Mouse (Mus musculus): ENCODE measurements at regions not wholly inside any gene's neighbourhood (a gene's known extent, or its start where the extent isn't known, plus 50 kb on each side); places are given as distances from the start of the nearest gene placed in this dataset.

DNA sequence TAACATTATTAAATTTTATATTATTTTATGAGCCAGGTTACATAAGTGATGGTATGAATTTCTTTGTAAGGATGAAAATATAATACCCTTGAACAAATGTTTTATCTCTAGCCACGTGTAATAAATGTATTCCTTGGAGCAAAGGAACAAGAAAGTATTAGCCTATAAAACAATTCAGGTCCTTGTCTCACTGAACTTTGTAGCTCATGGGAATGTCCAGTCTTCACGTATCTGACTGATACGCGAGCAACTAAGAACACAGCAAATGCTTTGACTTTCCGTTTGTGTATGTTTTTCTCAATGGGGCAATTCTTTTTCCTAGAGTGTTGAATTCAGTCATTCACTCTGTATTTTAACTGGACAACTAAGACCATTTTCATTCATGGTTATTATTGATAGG is 216.9 kb upstream of the Mettl25 start:
- 90% methylated on average over 5 of the region's 5 CpGs for WGBS

GRCm38 (mm10) chr10:106038497-106038896 is 197.3 kb upstream of the Mettl25 start:
- Histone ChIP-seq H3K4me2 (no peak overlapping the region), H3K27me3 (ENCODE audit: control insufficient read depth, insufficient read depth, low read length) (no peaks in the 10 kb centered on the region), H3K9ac (ENCODE audit: low read length) (no peak overlapping the region), H3K9me3 (ENCODE audit: control insufficient read depth, low read length) (no peaks in the 10 kb centered on the region), H3K4me1 (ENCODE audit: control insufficient read depth, insufficient read depth, low read length) (no peaks in the 10 kb centered on the region), H3K4me3 (ENCODE audit: low read depth, low read length) (no peak overlapping the region), H3K36me3 (ENCODE audit: control insufficient read depth, insufficient read depth, low read length) (no peaks in the 10 kb centered on the region), H3K27ac (ENCODE audit: low read depth, low read length) (no peak overlapping the region)
- WGBS, result 84% methylated on average over 1 of the region's 1 CpGs
- no peak for ATAC-seq (ENCODE audit: low FRiP score)
- DNase-seq (ENCODE audit: low spot score, missing footprints), result no peak

More for the DNA sequence above, 216.9 kb upstream of the Mettl25 start:
- Histone ChIP-seq H3K27me3 (ENCODE audit: control insufficient read depth, insufficient read depth, low read length) (no peaks in the 10 kb centered on the region), H3K9ac (ENCODE audit: low read length) (no peak overlapping the region), H3K9me3 (ENCODE audit: control insufficient read depth, low read length) (no peaks in the 10 kb centered on the region), H3K4me1 (ENCODE audit: control insufficient read depth, insufficient read depth, low read length) (no peaks in the 10 kb centered on the region), H3K36me3 (ENCODE audit: control insufficient read depth, insufficient read depth, low read length) (no peaks in the 10 kb centered on the region), H3K4me3 (ENCODE audit: low read depth, low read length) (no peak overlapping the region), H3K4me2 (no peak overlapping the region), H3K27ac (ENCODE audit: low read depth, low read length) (no peak overlapping the region)
- DNase-seq (ENCODE audit: low spot score, missing footprints) (no peak), ATAC-seq (ENCODE audit: low FRiP score) (no peak)

DNA sequence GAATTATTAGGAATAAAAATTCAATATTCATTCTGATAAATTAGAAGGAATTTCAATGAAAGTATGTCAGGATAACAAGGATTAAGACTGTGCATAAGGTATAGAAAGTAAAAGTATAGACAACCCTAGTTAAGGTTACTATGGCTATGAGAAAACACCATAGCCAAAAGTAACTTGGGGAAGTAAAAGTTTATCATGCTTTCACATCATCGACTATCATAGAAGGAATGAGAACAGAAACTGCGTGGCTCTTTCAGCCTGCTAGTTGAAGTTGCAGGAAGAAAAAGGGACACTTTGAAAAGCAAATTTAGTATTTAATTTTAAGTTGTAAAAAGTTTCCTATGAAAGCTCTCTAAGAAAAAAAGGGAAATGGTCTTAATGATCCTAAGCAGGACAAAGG is 196.9 kb upstream of the Mettl25 start:
- DNase-seq (ENCODE audit: low spot score, missing footprints) (no peak), ATAC-seq (ENCODE audit: low FRiP score) (no peak)
- Histone ChIP-seq H3K9ac (ENCODE audit: low read length) (no peak overlapping the region), H3K27me3 (ENCODE audit: control insufficient read depth, insufficient read depth, low read length) (no peaks in the 10 kb centered on the region), H3K4me2 (no peak overlapping the region), H3K4me3 (ENCODE audit: low read depth, low read length) (no peak overlapping the region), H3K9me3 (ENCODE audit: control insufficient read depth, low read length) (no peaks in the 10 kb centered on the region), H3K27ac (ENCODE audit: low read depth, low read length) (no peak overlapping the region), H3K36me3 (ENCODE audit: control insufficient read depth, insufficient read depth, low read length) (no peaks in the 10 kb centered on the region), H3K4me1 (ENCODE audit: control insufficient read depth, insufficient read depth, low read length) (no peaks in the 10 kb centered on the region)
- WGBS, result 89% methylated on average over 2 of the region's 2 CpGs

DNA sequence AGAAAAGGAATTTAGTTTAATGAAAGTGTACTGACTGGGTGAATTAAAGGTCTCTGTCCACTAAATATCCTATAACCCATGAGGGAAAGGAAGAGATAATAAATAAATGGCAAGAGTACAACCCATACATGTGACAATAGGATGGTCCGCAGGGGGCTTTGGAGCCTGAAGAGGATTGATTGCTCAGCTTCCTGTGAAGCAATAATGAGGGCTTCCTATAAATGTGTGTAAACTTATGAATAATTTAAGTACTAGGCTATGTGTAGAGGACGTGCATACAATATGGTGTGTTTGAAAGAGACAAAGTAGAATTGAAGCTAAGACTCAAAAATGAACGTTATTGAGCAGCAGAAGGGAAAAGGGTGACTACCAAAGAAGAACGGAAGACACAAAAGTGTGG is 192.2 kb upstream of the Mettl25 start:
- no peak for ATAC-seq (ENCODE audit: low FRiP score)
- 85% methylated on average over 4 of the region's 4 CpGs for WGBS
- H3K9ac ChIP-seq (ENCODE audit: low read length), result no peak overlapping the region

GRCm38 (mm10) chr10:106024648-106025047 is 183.5 kb upstream of the Mettl25 start:
- Histone ChIP-seq H3K9ac (ENCODE audit: low read length) (no peak overlapping the region), H3K4me2 (no peak overlapping the region), H3K4me1 (ENCODE audit: control insufficient read depth, insufficient read depth, low read length) (no peaks in the 10 kb centered on the region), H3K27me3 (ENCODE audit: control insufficient read depth, insufficient read depth, low read length) (no peaks in the 10 kb centered on the region), H3K27ac (ENCODE audit: low read depth, low read length) (no peak overlapping the region), H3K9me3 (ENCODE audit: control insufficient read depth, low read length) (no peaks in the 10 kb centered on the region), H3K4me3 (ENCODE audit: low read depth, low read length) (no peak overlapping the region), H3K36me3 (ENCODE audit: control insufficient read depth, insufficient read depth, low read length) (no peaks in the 10 kb centered on the region)
- WGBS, result 78% methylated on average over 1 of the region's 1 CpGs
- no peak for ATAC-seq (ENCODE audit: low FRiP score)
- no peak for DNase-seq (ENCODE audit: low spot score, missing footprints)

More for the DNA sequence above, 192.2 kb upstream of the Mettl25 start:
- Histone ChIP-seq H3K36me3 (ENCODE audit: control insufficient read depth, insufficient read depth, low read length) (no peaks in the 10 kb centered on the region), H3K9me3 (ENCODE audit: control insufficient read depth, low read length) (no peaks in the 10 kb centered on the region), H3K4me2 (no peak overlapping the region), H3K4me1 (ENCODE audit: control insufficient read depth, insufficient read depth, low read length) (no peaks in the 10 kb centered on the region), H3K27me3 (ENCODE audit: control insufficient read depth, insufficient read depth, low read length) (no peaks in the 10 kb centered on the region), H3K27ac (ENCODE audit: low read depth, low read length) (no peak overlapping the region), H3K4me3 (ENCODE audit: low read depth, low read length) (no peak overlapping the region)
- no peak for DNase-seq (ENCODE audit: low spot score, missing footprints)

- Histone ChIP-seq H3K9me3 (ENCODE audit: control insufficient read depth, low read length) (no peaks in the 10 kb centered on the region), H3K27ac (ENCODE audit: low read depth, low read length) (no peak overlapping the region), H3K4me1 (ENCODE audit: control insufficient read depth, insufficient read depth, low read length) (no peaks in the 10 kb centered on the region), H3K4me2 (no peak overlapping the region), H3K36me3 (ENCODE audit: control insufficient read depth, insufficient read depth, low read length) (no peaks in the 10 kb centered on the region), H3K27me3 (ENCODE audit: control insufficient read depth, insufficient read depth, low read length) (no peaks in the 10 kb centered on the region), H3K4me3 (ENCODE audit: low read depth, low read length) (no peak overlapping the region), H3K9ac (ENCODE audit: low read length) (no peak overlapping the region)
- WGBS, result 61% methylated on average over 9 of the region's 9 CpGs
- ATAC-seq (ENCODE audit: low FRiP score), result no peak
- no peak for DNase-seq (ENCODE audit: low spot score, missing footprints)
Observed at GRCm38 (mm10) chr10:106023639-106024215, 182.5 kb upstream of the Mettl25 start.

- Histone ChIP-seq H3K9me3 (ENCODE audit: control insufficient read depth, low read length) (no peaks in the 10 kb centered on the region), H3K4me2 (no peak overlapping the region), H3K27me3 (ENCODE audit: control insufficient read depth, insufficient read depth, low read length) (no peaks in the 10 kb centered on the region), H3K27ac (ENCODE audit: low read depth, low read length) (no peak overlapping the region), H3K9ac (ENCODE audit: low read length) (no peak overlapping the region), H3K4me3 (ENCODE audit: low read depth, low read length) (no peak overlapping the region), H3K4me1 (ENCODE audit: control insufficient read depth, insufficient read depth, low read length) (no peaks in the 10 kb centered on the region), H3K36me3 (ENCODE audit: control insufficient read depth, insufficient read depth, low read length) (no peaks in the 10 kb centered on the region)
- ATAC-seq (ENCODE audit: low FRiP score) (no peak), DNase-seq (ENCODE audit: low spot score, missing footprints) (no peak)
- 82% methylated on average over 1 of the region's 1 CpGs for WGBS
Observed at GRCm38 (mm10) chr10:106015965-106016364, 174.8 kb upstream of the Mettl25 start.

DNA sequence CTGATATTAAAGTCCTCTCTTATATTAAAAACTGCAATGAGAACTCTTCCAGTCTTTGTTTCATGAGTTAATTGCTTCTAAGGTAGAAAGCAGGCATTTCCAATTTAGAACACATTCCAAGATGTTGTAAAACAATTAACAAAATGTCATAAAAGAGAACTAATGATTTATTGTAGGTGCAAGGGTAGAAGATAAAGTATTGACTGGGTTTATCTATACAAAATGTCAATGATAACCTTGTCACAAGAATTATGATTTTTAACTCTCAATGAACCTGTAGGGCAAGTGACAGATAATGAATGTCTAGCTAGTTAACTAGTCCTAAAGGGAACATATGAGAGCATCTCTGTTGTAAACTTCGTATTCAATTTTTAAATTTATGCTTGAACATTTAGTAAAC is 174.3 kb upstream of the Mettl25 start:
- ATAC-seq (ENCODE audit: low FRiP score) (no peak), DNase-seq (ENCODE audit: low spot score, missing footprints) (no peak)
- Histone ChIP-seq H3K27ac (ENCODE audit: low read depth, low read length) (no peak overlapping the region), H3K4me3 (ENCODE audit: low read depth, low read length) (no peak overlapping the region), H3K4me2 (no peak overlapping the region), H3K4me1 (ENCODE audit: control insufficient read depth, insufficient read depth, low read length) (no peaks in the 10 kb centered on the region), H3K36me3 (ENCODE audit: control insufficient read depth, insufficient read depth, low read length) (no peaks in the 10 kb centered on the region), H3K9ac (ENCODE audit: low read length) (no peak overlapping the region), H3K9me3 (ENCODE audit: control insufficient read depth, low read length) (no peaks in the 10 kb centered on the region), H3K27me3 (ENCODE audit: control insufficient read depth, insufficient read depth, low read length) (no peaks in the 10 kb centered on the region)
- WGBS, result 66% methylated on average over 1 of the region's 1 CpGs

GRCm38 (mm10) chr10:106010131-106010530 is 169.0 kb upstream of the Mettl25 start:
- Histone ChIP-seq H3K27me3 (ENCODE audit: control insufficient read depth, insufficient read depth, low read length) (no peaks in the 10 kb centered on the region), H3K4me2 (no peak overlapping the region), H3K4me3 (ENCODE audit: low read depth, low read length) (no peak overlapping the region), H3K36me3 (ENCODE audit: control insufficient read depth, insufficient read depth, low read length) (no peaks in the 10 kb centered on the region), H3K4me1 (ENCODE audit: control insufficient read depth, insufficient read depth, low read length) (no peaks in the 10 kb centered on the region), H3K9ac (ENCODE audit: low read length) (no peak overlapping the region), H3K9me3 (ENCODE audit: control insufficient read depth, low read length) (no peaks in the 10 kb centered on the region), H3K27ac (ENCODE audit: low read depth, low read length) (no peak overlapping the region)
- no peak for DNase-seq (ENCODE audit: low spot score, missing footprints)
- WGBS, result 69% methylated on average over 2 of the region's 2 CpGs
- no peak for ATAC-seq (ENCODE audit: low FRiP score)

DNA sequence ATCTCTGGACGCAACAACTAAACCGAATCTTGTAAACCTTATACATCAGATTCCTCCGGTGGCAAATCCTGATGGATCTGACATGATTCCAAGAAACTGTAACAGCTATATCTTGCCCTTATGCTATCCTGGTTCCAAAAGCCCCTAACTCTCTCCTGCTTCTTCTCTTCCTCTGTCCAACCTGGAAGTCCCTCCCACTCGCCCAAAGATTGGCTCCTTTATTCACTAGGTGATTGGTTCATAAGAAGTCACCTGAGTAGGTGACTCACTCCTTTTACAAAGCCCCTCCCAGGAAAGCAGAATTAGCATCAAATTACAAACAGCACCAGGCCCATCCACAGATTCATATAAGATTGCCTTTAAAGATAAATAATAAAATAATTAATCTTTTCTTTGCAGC is 166.2 kb upstream of the Mettl25 start:
- WGBS, result 88% methylated on average over 4 of the region's 4 CpGs
- Histone ChIP-seq H3K4me1 (ENCODE audit: control insufficient read depth, insufficient read depth, low read length) (no peaks in the 10 kb centered on the region), H3K4me2 (no peak overlapping the region), H3K9ac (ENCODE audit: low read length) (no peak overlapping the region), H3K27me3 (ENCODE audit: control insufficient read depth, insufficient read depth, low read length) (no peaks in the 10 kb centered on the region), H3K27ac (ENCODE audit: low read depth, low read length) (no peak overlapping the region), H3K36me3 (ENCODE audit: control insufficient read depth, insufficient read depth, low read length) (no peaks in the 10 kb centered on the region), H3K9me3 (ENCODE audit: control insufficient read depth, low read length) (no peaks in the 10 kb centered on the region), H3K4me3 (ENCODE audit: low read depth, low read length) (no peak overlapping the region)
- DNase-seq (ENCODE audit: low spot score, missing footprints), result no peak
- no peak for ATAC-seq (ENCODE audit: low FRiP score)
